Mouse (Mus musculus): ENCODE measurements around the gene Gpr18.

- TF ChIP-seq GABPA (IDR thresholded peaks at IDR 0.05; ENCODE audit: insufficient replicate concordance, low read depth, low read length) (no peak), TCF12 (IDR thresholded peaks at IDR 0.05; ENCODE audit: low read depth, low read length) (no peak), UBTF (IDR thresholded peaks at IDR 0.05; ENCODE audit: low read depth, low read length) (no peak), ZKSCAN1 (IDR thresholded peaks at IDR 0.05; ENCODE audit: borderline replicate concordance, low read depth, low read length) (no peak), ETS1 (conservative IDR thresholded peaks at IDR 0.05; ENCODE audit: low read depth, low read length) (no peak)
Measured at GRCm38 (mm10) chr14:121932180-121932579, 16.6 kb upstream of the Gpr18 start.
